Mouse (Mus musculus): ENCODE data around the gene Akap10.
"Not testable (repeated sequence)": the region's sequence is repeated elsewhere in the genome, so short reads cannot be mapped to it uniquely, and the experiment has no call there.

Gene Akap10

DNA sequence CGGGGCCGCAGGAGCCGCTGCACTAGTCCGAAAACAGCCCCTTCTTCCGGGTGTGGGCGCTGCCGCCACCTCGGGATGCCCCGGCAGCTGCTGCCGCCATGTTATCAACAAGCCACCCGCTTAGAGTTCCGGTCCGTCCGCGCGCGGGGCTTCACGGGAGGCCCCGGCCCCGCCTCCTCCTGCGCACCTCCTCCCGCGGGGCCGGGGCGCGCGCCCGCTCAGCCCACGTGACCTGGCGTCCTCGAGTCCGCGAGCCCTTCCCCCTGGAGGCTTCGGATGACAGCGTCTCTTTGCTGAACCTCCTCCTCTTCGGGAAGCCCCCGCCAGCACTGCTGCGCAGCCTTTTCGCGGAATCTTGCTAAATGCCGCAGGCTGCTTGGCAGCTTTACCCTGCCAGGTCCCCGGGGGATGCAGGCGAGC, at the start of gene Akap10:
Akap10 (minus strand) TSS at position 155 of the 420 bp plus-strand sequence.
- peak; percentile 93 for DNase-seq

GRCm38 (mm10) chr11:61975783-61976182, 45.7 kb upstream of the Akap10 start:
- no peak for DNase-seq

- no peak for DNase-seq
These were observed 44.2 kb upstream of the Akap10 start for GRCm38 (mm10) chr11:61974106-61974707.

DNA sequence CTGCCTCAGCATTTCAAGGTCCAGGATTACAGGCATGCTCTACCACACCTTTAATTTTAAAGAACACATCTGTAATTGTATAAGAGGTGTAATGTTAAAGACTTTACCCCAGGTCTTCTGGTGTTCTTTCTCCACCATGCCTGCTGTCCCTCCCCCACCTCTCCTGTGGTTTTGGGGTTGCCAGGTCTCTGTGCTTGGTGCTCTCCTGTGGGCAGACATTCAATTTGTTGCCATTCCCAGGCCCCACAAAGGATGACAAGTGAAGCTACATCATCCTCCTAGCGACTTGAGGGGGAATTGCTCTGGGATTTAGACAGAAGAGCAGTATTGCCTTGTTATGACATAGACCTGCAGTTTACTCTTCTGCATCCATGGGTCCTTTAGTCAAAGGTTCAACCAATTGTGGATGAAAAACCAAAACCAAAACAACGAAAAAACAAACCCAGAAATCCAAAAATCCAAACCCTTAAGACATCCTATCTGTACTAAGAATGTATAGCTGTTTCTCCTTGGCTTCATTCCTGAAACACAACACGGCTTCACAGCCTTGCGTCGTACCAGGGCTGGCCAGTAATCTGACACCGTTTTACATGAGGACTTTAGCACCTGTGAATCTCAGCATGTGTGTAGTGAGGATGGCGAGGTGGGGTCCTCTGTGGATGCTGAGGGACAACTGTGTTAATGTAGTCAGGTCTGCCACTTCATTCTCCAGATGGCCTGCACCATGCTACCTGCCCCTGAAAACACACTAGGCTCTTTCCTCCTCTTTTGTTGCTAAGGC, 41.6 kb upstream of the Akap10 start:
- no peak for DNase-seq

DNA sequence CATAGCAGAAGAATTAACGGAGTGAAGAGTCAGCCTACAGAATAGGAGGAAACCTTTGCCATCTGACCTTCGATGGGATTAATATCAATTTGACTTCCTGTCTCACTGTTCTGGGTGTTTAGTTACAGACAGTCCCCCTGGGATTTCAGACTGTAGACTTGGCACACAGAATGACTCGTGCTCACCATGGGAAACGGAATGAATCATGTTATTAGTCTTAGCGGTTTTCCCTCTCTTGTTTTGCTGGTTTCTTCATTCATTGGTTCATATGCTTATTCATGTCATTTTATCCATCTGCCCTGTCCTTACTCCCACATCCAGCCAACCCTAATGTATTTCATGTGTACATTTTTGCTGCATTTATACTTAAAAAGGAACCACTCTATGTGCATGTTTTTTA, 40.8 kb upstream of the Akap10 start:
- DNase-seq, result no peak

GRCm38 (mm10) chr11:61968875-61969274, 38.8 kb upstream of the Akap10 start:
- no peak for DNase-seq

DNA sequence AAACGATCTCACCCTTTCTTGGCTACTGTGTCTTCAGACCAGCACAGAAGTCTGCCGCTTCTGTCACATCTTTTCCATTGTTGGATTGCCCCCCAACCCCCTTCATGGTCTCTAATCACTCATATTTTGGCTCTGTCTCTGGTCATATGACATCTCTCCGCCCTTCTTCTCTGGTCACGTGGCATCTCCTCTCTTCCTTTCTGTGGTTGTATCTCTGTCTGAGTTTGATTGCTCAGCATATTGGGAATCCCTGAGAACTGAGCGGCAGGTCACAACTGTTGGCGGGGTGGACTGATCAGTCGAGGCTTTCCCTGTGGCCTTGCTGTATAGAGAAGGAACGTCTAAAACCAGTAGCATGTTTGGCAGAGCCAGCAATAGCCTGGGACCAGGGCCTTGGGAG, 37.0 kb upstream of the Akap10 start:
- no peak for DNase-seq

- no peak for DNase-seq
These were observed 34.6 kb upstream of the Akap10 start for GRCm38 (mm10) chr11:61964611-61965010.

DNA sequence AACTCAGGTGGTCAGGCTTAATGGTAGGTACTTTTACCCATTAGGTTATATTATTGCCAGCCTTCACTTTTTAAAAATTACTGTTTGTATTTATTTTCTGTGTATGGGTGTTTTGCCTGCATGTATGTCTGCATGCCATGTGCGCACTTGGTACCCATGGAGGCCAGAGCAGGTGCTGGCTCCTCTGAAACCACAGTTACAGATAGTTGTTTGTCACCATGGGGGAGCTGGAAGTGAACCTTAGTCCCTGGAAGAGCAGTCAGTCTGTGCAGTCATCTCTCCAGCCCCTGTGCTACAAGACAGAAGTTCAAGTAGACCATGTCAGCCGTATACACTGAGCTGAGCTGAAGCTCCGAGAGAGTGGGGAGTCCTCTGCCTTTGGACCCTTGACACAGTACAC, 33.1 kb upstream of the Akap10 start:
- no peak for DNase-seq

- DNase-seq, result no peak
These were observed 32.6 kb upstream of the Akap10 start for GRCm38 (mm10) chr11:61962684-61963083.

- DNase-seq, result no peak
These were observed 30.0 kb upstream of the Akap10 start for GRCm38 (mm10) chr11:61960096-61960495.

GRCm38 (mm10) chr11:61958706-61959105, 28.7 kb upstream of the Akap10 start:
- not testable (repeated sequence) for DNase-seq

- DNase-seq, result peak; percentile 43
These were observed 27.3 kb upstream of the Akap10 start for GRCm38 (mm10) chr11:61957296-61957813.

DNA sequence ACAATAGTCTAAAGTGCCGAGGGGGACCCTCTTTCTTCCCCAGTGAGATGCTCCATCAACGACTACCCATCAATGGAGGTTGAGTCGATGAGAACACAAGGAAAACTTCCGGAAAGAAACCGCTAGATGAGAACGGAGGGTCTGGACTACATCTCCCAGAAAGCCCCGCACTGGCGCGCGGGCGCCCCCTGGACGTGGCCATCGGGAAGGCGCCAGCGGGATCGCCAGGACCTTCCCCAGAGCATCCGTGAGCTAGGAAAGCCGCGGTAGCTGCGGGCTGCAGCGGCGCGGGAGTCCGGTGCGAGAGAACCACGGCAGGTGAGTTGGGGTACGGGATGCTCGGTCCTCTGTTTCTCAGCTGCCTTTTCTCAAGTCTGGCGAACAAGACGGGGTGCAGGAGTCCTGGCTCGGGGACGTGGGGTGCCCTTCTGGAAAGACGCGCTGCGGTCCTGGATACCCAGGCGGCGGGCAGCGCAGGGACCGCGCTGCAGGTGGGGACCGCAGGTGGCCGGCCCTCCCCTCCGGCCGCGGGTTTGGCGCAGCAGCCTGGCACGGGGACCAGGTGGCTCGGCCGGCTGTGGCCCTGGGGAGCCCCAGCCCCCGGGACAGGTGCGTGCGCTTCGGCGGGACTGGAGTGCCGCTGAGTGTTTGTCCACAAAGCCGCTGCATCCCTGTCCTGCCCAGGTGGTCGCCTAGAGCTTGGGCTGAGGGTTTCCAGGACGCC, 26.7 kb upstream of the Akap10 start, which contains the start of gene Specc1:
Specc1 (plus strand) TSS at position 192 of the 724 bp plus-strand sequence.
- peak; percentile 95 for DNase-seq

GRCm38 (mm10) chr11:61955951-61956350, 25.9 kb upstream of the Akap10 start:
- no peak for DNase-seq

- DNase-seq, result no peak
These were observed 25.1 kb upstream of the Akap10 start for GRCm38 (mm10) chr11:61955136-61955535.

- DNase-seq, result peak; percentile 84
These were observed 20.6 kb upstream of the Akap10 start for GRCm38 (mm10) chr11:61950632-61951031.

GRCm38 (mm10) chr11:61949315-61949714, 19.3 kb upstream of the Akap10 start:
- peak; percentile 56 for DNase-seq

GRCm38 (mm10) chr11:61946608-61947007, 16.6 kb upstream of the Akap10 start:
- no peak for DNase-seq

DNA sequence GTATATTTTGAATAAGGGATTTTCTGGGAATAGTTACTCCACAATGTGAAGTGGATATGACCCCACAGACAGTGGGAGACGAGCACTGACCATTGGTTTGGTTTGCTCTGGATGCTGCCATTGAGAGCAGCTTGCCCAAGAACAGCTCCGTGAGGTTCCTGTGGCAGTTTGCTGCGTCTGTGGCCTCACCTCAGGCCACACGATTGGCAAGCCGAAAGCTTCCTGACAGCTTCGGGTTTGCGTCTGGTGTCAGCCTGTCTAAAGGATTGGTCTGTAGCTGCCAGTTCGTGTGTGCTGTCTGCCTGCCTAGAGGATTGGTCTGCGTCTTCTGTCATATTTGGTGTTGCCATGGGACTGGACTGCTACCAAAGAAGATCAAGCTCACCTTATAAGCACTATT, 14.4 kb upstream of the Akap10 start:
- DNase-seq, result no peak

DNA sequence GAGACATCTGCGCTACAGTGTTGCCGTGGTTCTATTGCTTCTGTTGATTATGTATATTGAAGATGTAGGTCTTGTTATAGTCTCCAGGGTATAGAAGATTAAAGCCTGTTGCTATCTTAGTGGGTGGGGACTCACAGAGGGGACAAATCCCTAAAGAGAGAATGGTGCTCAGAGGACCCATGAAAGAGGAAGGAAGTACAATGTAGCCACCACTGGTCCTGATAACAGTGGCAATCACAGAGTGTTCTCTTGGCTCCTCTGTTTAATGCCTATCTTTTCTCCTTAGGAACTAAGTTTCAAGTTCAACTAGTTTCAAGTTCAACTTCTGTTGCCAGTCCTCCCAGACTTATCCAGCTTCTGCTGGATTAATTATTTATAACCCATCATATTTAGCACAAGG, 12.9 kb upstream of the Akap10 start:
- no peak for DNase-seq

DNA sequence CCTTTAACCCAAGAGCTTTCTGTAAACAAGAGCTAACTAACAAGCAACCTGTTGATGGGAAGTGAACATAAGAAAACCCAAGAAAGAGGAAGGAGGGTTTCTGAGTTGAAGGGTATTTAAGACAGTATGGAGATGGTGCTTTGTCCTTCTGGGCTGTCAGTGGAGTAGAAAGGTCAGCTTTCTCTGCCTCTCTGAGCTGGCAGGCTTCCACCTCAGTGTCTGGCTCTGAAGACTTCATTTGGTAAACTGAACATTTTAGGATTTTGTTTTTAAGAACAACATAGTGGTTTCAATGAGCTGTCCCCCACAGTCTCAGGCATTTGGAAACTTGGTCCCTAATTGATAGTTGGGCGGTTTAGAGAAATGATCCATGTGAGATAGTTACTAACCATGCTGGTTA, 7.7 kb upstream of the Akap10 start:
- no peak for DNase-seq

Data from cerebellum, adult 11 months (tissue).